ENCODE assay signal across 41 mouse cellular contexts in the genomic region with DNA sequence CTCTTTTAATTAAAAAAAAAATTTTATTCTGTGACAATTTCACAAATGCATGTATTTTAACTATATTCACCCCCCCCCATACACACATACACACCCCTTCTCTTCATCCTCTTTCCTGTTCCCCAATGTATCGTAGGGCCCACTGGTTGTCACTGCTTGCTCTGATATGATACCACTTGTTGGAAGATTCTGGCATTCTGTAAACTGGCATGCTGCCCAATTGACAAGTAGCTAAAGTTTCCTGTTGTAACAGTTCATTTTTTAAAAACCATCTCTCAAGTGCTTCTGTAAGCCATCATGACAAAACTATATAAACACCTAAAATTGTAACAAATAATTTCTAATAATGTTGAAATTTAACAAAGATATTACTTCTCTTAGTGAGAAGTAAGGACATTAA. TPM values are rescaled to one million over a fixed set of nuclear protein-coding genes. Genes with fewer than 3 reads are reported as not detected.
"Had no signal": no experiment of that assay in that cellular context is flagged by ENCODE, and none has a peak within 500 bp of the region (broad histone marks: within the 10 kb centered on the region; RNA-seq: fewer than 3 reads in every experiment).

No protein-coding gene starts in this region.

- H3K4me1 ChIP-seq: heart, embryonic 15.5 days; hindbrain, embryonic 15.5 days; intestine, embryonic 15.5 days had no signal

- H3K27ac ChIP-seq: heart, adult 2 months; heart, embryonic 10.5 days; heart, embryonic 13.5 days; heart, embryonic 15.5 days; hindbrain, embryonic 10.5 days; hindbrain, embryonic 12.5 days; hindbrain, embryonic 13.5 days; hindbrain, embryonic 14.5 days; hindbrain, postnatal 0 days; intestine, embryonic 15.5 days; kidney, embryonic 15.5 days; kidney, postnatal 0 days had no signal

- H3K4me3 ChIP-seq: heart, adult 2 months; heart, embryonic 10.5 days; heart, embryonic 12.5 days; heart, embryonic 13.5 days; heart, embryonic 15.5 days; hindbrain, embryonic 10.5 days; hindbrain, embryonic 12.5 days; hindbrain, embryonic 13.5 days; hindbrain, embryonic 15.5 days; intestine, embryonic 15.5 days; kidney, embryonic 15.5 days; layer of hippocampus, adult 2 months had no signal

- H3K27me3 ChIP-seq: heart, embryonic 12.5 days; heart, embryonic 13.5 days; heart, embryonic 15.5 days; hindbrain, embryonic 12.5 days; hindbrain, embryonic 13.5 days; hindbrain, embryonic 15.5 days; intestine, embryonic 15.5 days; kidney, embryonic 15.5 days had no signal

- DNase-seq: heart, adult 2 months; heart, postnatal 10 days; heart, postnatal 14 days; heart, postnatal 36 days; heart, postnatal 4 days; kidney, adult 11 months; kidney, adult 18-20 months; kidney, adult 2 months; kidney, adult 8-10 months; kidney, adult 9 months; kidney, postnatal 10 days; kidney, postnatal 14 days; kidney, postnatal 25 days; kidney, postnatal 36 days; kidney, postnatal 4 days; layer of hippocampus, adult 9-11 months; layer of hippocampus, postnatal 36 days had no signal

- H3K9ac ChIP-seq: heart, embryonic 12.5 days; heart, embryonic 13.5 days; heart, embryonic 15.5 days; hindbrain, embryonic 12.5 days; hindbrain, embryonic 13.5 days; hindbrain, embryonic 14.5 days; hindbrain, embryonic 15.5 days; intestine, embryonic 15.5 days; kidney, embryonic 15.5 days had no signal

- H3K9me3 ChIP-seq: heart, embryonic 10.5 days; heart, embryonic 15.5 days; hindbrain, embryonic 10.5 days; hindbrain, embryonic 12.5 days; hindbrain, embryonic 13.5 days; hindbrain, embryonic 15.5 days; intestine, embryonic 15.5 days; kidney, embryonic 15.5 days had no signal

- ATAC-seq: inflammation-experienced regulatory T-cells, adult 6 months; intestine, embryonic 15.5 days; intestine, embryonic 16.5 days; intestine, postnatal 0 days had no signal

- H3K4me2 ChIP-seq: heart, embryonic 11.5 days; heart, embryonic 12.5 days; heart, embryonic 13.5 days; heart, embryonic 15.5 days; hindbrain, embryonic 12.5 days; hindbrain, embryonic 13.5 days; hindbrain, embryonic 14.5 days; hindbrain, embryonic 15.5 days; intestine, embryonic 15.5 days; kidney, embryonic 15.5 days had no signal

RNA-seq across cellular contexts. Expression of a gene that starts 10.3 kb away (rescaled TPM):
- total RNA-seq: heart, adult 2 months; heart, adult 8-10 months; heart, postnatal 10 days; heart, postnatal 25 days; heart, postnatal 36 days; heart, postnatal 4 days; hematopoietic stem cell, adult 5-6 weeks had no signal
- polyA plus RNA-seq: heart, embryonic 13.5 days; heart, postnatal 0 days; inflammation-experienced regulatory T-cells, adult 6 months; intestine, postnatal 0 days; large intestine, adult 2 months had no signal

RNA-seq across cellular contexts. Expression of a gene that starts 51.3 kb away (rescaled TPM):
- polyA plus RNA-seq: heart, embryonic 10.5 days; heart, embryonic 11.5 days; heart, embryonic 12.5 days; heart, embryonic 13.5 days; heart, embryonic 14.5 days had no signal
